Mouse (Mus musculus): ENCODE measurements around the gene Mob2. TPM values are rescaled to one million over a fixed set of nuclear protein-coding genes. Genes with fewer than 3 reads are reported as not detected.
A peak's percentile ranks its signal among the peaks of the same experiment; 100 is the strongest.

The Mob2 gene
- total RNA-seq, 2 experiments from 2014 or later: 50.1 to 52.1 TPM

- DNase-seq (ENCODE audit: low spot score in 2 of 2): no peak
Measured at GRCm38 (mm10) chr7:142081736-142082135, 20.9 kb upstream of the Mob2 start.

- no peak for DNase-seq (ENCODE audit: low spot score in 2 of 2)
Measured at GRCm38 (mm10) chr7:142080876-142081275, 20.0 kb upstream of the Mob2 start.

GRCm38 (mm10) chr7:142079365-142079764 is 18.5 kb upstream of the Mob2 start:
- no peak for DNase-seq (ENCODE audit: low spot score in 2 of 2)

- DNase-seq (ENCODE audit: low spot score in 2 of 2): no peak
Measured at GRCm38 (mm10) chr7:142077138-142077537, 16.3 kb upstream of the Mob2 start.

GRCm38 (mm10) chr7:142074146-142074886 is 13.5 kb upstream of the Mob2 start:
- no peak for DNase-seq (ENCODE audit: low spot score in 2 of 2)

GRCm38 (mm10) chr7:142071717-142072116 is 10.9 kb upstream of the Mob2 start:
- no peak for DNase-seq (ENCODE audit: low spot score in 2 of 2)

- no peak for DNase-seq (ENCODE audit: low spot score in 2 of 2)
Measured at GRCm38 (mm10) chr7:142071212-142071578, 10.3 kb upstream of the Mob2 start.

GRCm38 (mm10) chr7:142070458-142071211 is 9.8 kb upstream of the Mob2 start:
- DNase-seq (ENCODE audit: low spot score in 2 of 2): peak; percentile 32 to 53

GRCm38 (mm10) chr7:142068429-142068828 is 7.6 kb upstream of the Mob2 start:
- no peak for DNase-seq (ENCODE audit: low spot score in 2 of 2)

GRCm38 (mm10) chr7:142060185-142060930 is 507 bp downstream of the Mob2 start:
- no peak for DNase-seq (ENCODE audit: low spot score in 2 of 2)

- no peak for DNase-seq (ENCODE audit: low spot score in 2 of 2)
Measured at GRCm38 (mm10) chr7:142059024-142059423, 1.8 kb downstream of the Mob2 start.

- DNase-seq (ENCODE audit: low spot score in 2 of 2): no peak
Measured at GRCm38 (mm10) chr7:142057121-142057520, 3.7 kb downstream of the Mob2 start.

GRCm38 (mm10) chr7:142056601-142057061 is 4.2 kb downstream of the Mob2 start:
- DNase-seq (ENCODE audit: low spot score in 2 of 2): no peak

GRCm38 (mm10) chr7:142055431-142055830 is 5.4 kb downstream of the Mob2 start:
- DNase-seq (ENCODE audit: low spot score in 2 of 2): peak in 1 of 2 experiments; percentile 14

- DNase-seq (ENCODE audit: low spot score in 2 of 2): no peak
Measured at GRCm38 (mm10) chr7:142050536-142050935, 10.3 kb downstream of the Mob2 start.

- no peak for DNase-seq (ENCODE audit: low spot score in 2 of 2)
Measured at GRCm38 (mm10) chr7:142045932-142046331, 14.9 kb downstream of the Mob2 start.

- no peak for DNase-seq (ENCODE audit: low spot score in 2 of 2)
Measured at GRCm38 (mm10) chr7:142045344-142045743, 15.5 kb downstream of the Mob2 start.

GRCm38 (mm10) chr7:142040756-142041155 is 20.1 kb downstream of the Mob2 start:
- no peak for DNase-seq (ENCODE audit: low spot score in 2 of 2)

GRCm38 (mm10) chr7:142037553-142038170 is 23.2 kb downstream of the Mob2 start:
- no peak for DNase-seq (ENCODE audit: low spot score in 2 of 2)

GRCm38 (mm10) chr7:142035048-142035811 is 25.6 kb downstream of the Mob2 start:
- DNase-seq (ENCODE audit: low spot score in 2 of 2): no peak

GRCm38 (mm10) chr7:142034198-142034597 is 26.7 kb downstream of the Mob2 start:
- DNase-seq (ENCODE audit: low spot score in 2 of 2): no peak

Measured in adrenal gland, postnatal 4 days (tissue).